Mouse (Mus musculus) gastrocnemius, postnatal 10 days (tissue): ENCODE measurements at regions not wholly inside any gene's neighbourhood (a gene's known extent, or its start where the extent isn't known, plus 50 kb on each side); places are given as distances from the start of the nearest gene placed in this dataset.

Source experiments
- DNase-seq: peaks from one replicate; pipeline ENCODE4 v3.0.0; 2021; ENCODE audit warnings: mixed read lengths

- DNase-seq, result no peak
These were observed 570.8 kb upstream of the Map3k7 start for GRCm38 (mm10) chr4:31392932-31393632.

- no peak for DNase-seq
These were observed 568.4 kb upstream of the Map3k7 start for GRCm38 (mm10) chr4:31395538-31395937.

GRCm38 (mm10) chr4:31403976-31404375 lies 559.9 kb upstream of the Map3k7 start:
- no peak for DNase-seq

- DNase-seq, result peak; percentile 40
These were observed 558.8 kb upstream of the Map3k7 start for GRCm38 (mm10) chr4:31404840-31405714.

- DNase-seq, result no peak
These were observed 553.7 kb upstream of the Map3k7 start for GRCm38 (mm10) chr4:31410157-31410556.

- no peak for DNase-seq
These were observed 551.9 kb upstream of the Map3k7 start for GRCm38 (mm10) chr4:31411770-31412525.

GRCm38 (mm10) chr4:31417161-31417560 lies 546.7 kb upstream of the Map3k7 start:
- DNase-seq, result no peak

- peak; percentile 57 for DNase-seq
These were observed 544.7 kb upstream of the Map3k7 start for GRCm38 (mm10) chr4:31419240-31419639.

- DNase-seq, result no peak
These were observed 543.7 kb upstream of the Map3k7 start for GRCm38 (mm10) chr4:31420167-31420566.

GRCm38 (mm10) chr4:31421386-31421785 lies 542.5 kb upstream of the Map3k7 start:
- no peak for DNase-seq

- DNase-seq, result no peak
These were observed 538.8 kb upstream of the Map3k7 start for GRCm38 (mm10) chr4:31425135-31425534.

- no peak for DNase-seq
These were observed 538.2 kb upstream of the Map3k7 start for GRCm38 (mm10) chr4:31425716-31426115.

GRCm38 (mm10) chr4:31426169-31427030 lies 537.5 kb upstream of the Map3k7 start:
- DNase-seq, result no peak

- DNase-seq, result no peak
These were observed 530.0 kb upstream of the Map3k7 start for GRCm38 (mm10) chr4:31433943-31434342.

GRCm38 (mm10) chr4:31454898-31455297 lies 509.0 kb upstream of the Map3k7 start:
- no peak for DNase-seq

GRCm38 (mm10) chr4:31455466-31455865 lies 508.4 kb upstream of the Map3k7 start:
- DNase-seq, result no peak

- DNase-seq, result no peak
These were observed 501.4 kb upstream of the Map3k7 start for GRCm38 (mm10) chr4:31462456-31462855.

GRCm38 (mm10) chr4:31463130-31463698 lies 500.7 kb upstream of the Map3k7 start:
- no peak for DNase-seq

GRCm38 (mm10) chr4:31468306-31468705 lies 495.6 kb upstream of the Map3k7 start:
- DNase-seq, result no peak

GRCm38 (mm10) chr4:31469803-31470202 lies 494.1 kb upstream of the Map3k7 start:
- DNase-seq, result no peak

GRCm38 (mm10) chr4:31492535-31492934 lies 471.4 kb upstream of the Map3k7 start:
- DNase-seq, result no peak
